9 mouse cellular contexts compared by ENCODE assay signal in genomic region chr5:63949195-63949594, GRCm38 (mm10). TPM values are rescaled to one million over a fixed set of nuclear protein-coding genes. Genes with fewer than 3 reads are reported as not detected.
A peak's percentile ranks its signal among the peaks of the same experiment; 100 is the strongest.
DNase-seq lines count a peak whose midpoint lies in the region; ATAC-seq lines count a peak whose summit lies in the region.
"Had no signal": no experiment of that assay in that cellular context is flagged by ENCODE, and none has a peak within 500 bp of the region (broad histone marks: within the 10 kb centered on the region; RNA-seq: fewer than 3 reads in every experiment).

No protein-coding gene starts in this region.

- peaks cover 31% of the 10 kb centered on the region for H3K4me1 ChIP-seq in midbrain, embryonic 10.5 days
- peaks cover 7% of the 10 kb centered on the region; the same call in 1 of the 2 replicates for H3K4me1 ChIP-seq in midbrain, embryonic 13.5 days (replicated peaks)
- H3K4me1 ChIP-seq in lung, embryonic 15.5 days = peaks cover 34% of the 10 kb centered on the region
- peaks cover 16% of the 10 kb centered on the region for H3K4me1 ChIP-seq in heart, embryonic 10.5 days
- H3K4me1 ChIP-seq in forebrain, embryonic 15.5 days = no peaks in the 10 kb centered on the region; the same call in 1 of the 2 replicates

- H3K36me3 ChIP-seq in midbrain, embryonic 10.5 days = no peaks in the 10 kb centered on the region
- H3K36me3 ChIP-seq in midbrain, embryonic 13.5 days = no peaks in the 10 kb centered on the region
- H3K36me3 ChIP-seq in lung, embryonic 15.5 days = no peaks in the 10 kb centered on the region
- no peaks in the 10 kb centered on the region for H3K36me3 ChIP-seq in heart, embryonic 10.5 days
- H3K36me3 ChIP-seq in forebrain, embryonic 15.5 days = no peaks in the 10 kb centered on the region
- H3K36me3 ChIP-seq: embryonic facial prominence, embryonic 13.5 days had no signal

- no peaks in the 10 kb centered on the region for H3K27me3 ChIP-seq in midbrain, embryonic 10.5 days (ENCODE audit: low read depth, poor library complexity, severe bottlenecking)
- no peaks in the 10 kb centered on the region for H3K27me3 ChIP-seq in midbrain, embryonic 13.5 days
- no peaks in the 10 kb centered on the region for H3K27me3 ChIP-seq in lung, embryonic 15.5 days
- no peaks in the 10 kb centered on the region for H3K27me3 ChIP-seq in heart, embryonic 10.5 days (ENCODE audit: insufficient read depth, poor library complexity, severe bottlenecking)
- H3K27me3 ChIP-seq in forebrain, embryonic 15.5 days = no peaks in the 10 kb centered on the region
- H3K27me3 ChIP-seq: embryonic facial prominence, embryonic 13.5 days had no signal

- no peak overlapping the region for H3K9ac ChIP-seq in midbrain, embryonic 13.5 days (replicated peaks)
- no peak overlapping the region for H3K9ac ChIP-seq in lung, embryonic 15.5 days
- no peak overlapping the region for H3K9ac ChIP-seq in forebrain, embryonic 15.5 days (replicated peaks)
- H3K9ac ChIP-seq: embryonic facial prominence, embryonic 13.5 days; liver, embryonic 14.5 days had no signal

- ATAC-seq in midbrain, embryonic 13.5 days = no peak
- ATAC-seq in lung, embryonic 15.5 days (ENCODE audit: borderline replicate concordance, extremely low read depth, low FRiP score, low TSS enrichment) = no peak
- ATAC-seq in forebrain, embryonic 15.5 days (replicated peaks) = no peak

- WGBS in midbrain, embryonic 10.5 days = 25% methylated on average over 3 of the region's 3 CpGs
- 12% methylated on average over 3 of the region's 3 CpGs for WGBS in midbrain, embryonic 13.5 days
- 21% methylated on average over 3 of the region's 3 CpGs for WGBS in lung, embryonic 15.5 days
- 58% methylated on average over 3 of the region's 3 CpGs for WGBS in heart, embryonic 10.5 days
- 43% methylated on average over 3 of the region's 3 CpGs for WGBS in forebrain, embryonic 15.5 days

- H3K4me2 ChIP-seq in midbrain, embryonic 13.5 days (replicated peaks) = no peak overlapping the region
- no peak overlapping the region for H3K4me2 ChIP-seq in lung, embryonic 15.5 days
- H3K4me2 ChIP-seq in forebrain, embryonic 15.5 days (replicated peaks) = no peak overlapping the region
- H3K4me2 ChIP-seq: embryonic facial prominence, embryonic 13.5 days had no signal

- no peak overlapping the region for H3K4me3 ChIP-seq in midbrain, embryonic 10.5 days
- H3K4me3 ChIP-seq in midbrain, embryonic 13.5 days (replicated peaks) = no peak overlapping the region
- no peak overlapping the region for H3K4me3 ChIP-seq in lung, embryonic 15.5 days
- H3K4me3 ChIP-seq in heart, embryonic 10.5 days = no peak overlapping the region
- H3K4me3 ChIP-seq in forebrain, embryonic 15.5 days = no peak overlapping the region
- H3K4me3 ChIP-seq: embryonic facial prominence, embryonic 13.5 days had no signal

- peak; percentile 27 for DNase-seq in midbrain, embryonic 10.5 days (ENCODE audit: low spot score)
- DNase-seq in kidney, adult 11 months = peak; percentile 73
- peak; percentile 69 for DNase-seq in yolk sac, embryonic 10.5 days (ENCODE audit: low spot score)
- no peak for DNase-seq in heart, embryonic 10.5 days (ENCODE audit: low spot score)

- no peaks in the 10 kb centered on the region for H3K9me3 ChIP-seq in midbrain, embryonic 10.5 days (replicated peaks)
- H3K9me3 ChIP-seq in midbrain, embryonic 13.5 days = no peaks in the 10 kb centered on the region
- no peaks in the 10 kb centered on the region for H3K9me3 ChIP-seq in lung, embryonic 15.5 days
- no peaks in the 10 kb centered on the region for H3K9me3 ChIP-seq in heart, embryonic 10.5 days
- H3K9me3 ChIP-seq in forebrain, embryonic 15.5 days = no peaks in the 10 kb centered on the region
- H3K9me3 ChIP-seq: embryonic facial prominence, embryonic 13.5 days had no signal

- H3K27ac ChIP-seq in midbrain, embryonic 10.5 days (replicated peaks) = 0 out of 2 replicates have a peak overlapping the region, but pooled peaks have one; percentile 23
- no peak overlapping the region for H3K27ac ChIP-seq in midbrain, embryonic 13.5 days
- H3K27ac ChIP-seq in lung, embryonic 15.5 days = peak overlapping the region; percentile 70
- H3K27ac ChIP-seq in heart, embryonic 10.5 days = no peak overlapping the region
- no peak overlapping the region for H3K27ac ChIP-seq in forebrain, embryonic 15.5 days (replicated peaks)
- H3K27ac ChIP-seq: embryonic facial prominence, embryonic 13.5 days; liver, embryonic 14.5 days had no signal

RNA-seq across cellular contexts. Expression of gene Rell1, which starts 19.5 kb away (rescaled TPM):
- polyA plus RNA-seq in midbrain, embryonic 10.5 days (2016; fragmentation: Nextera tagmentation; extraction: Ambion mirVana) = 11.8 and 12.5 TPM in 2 replicates
- polyA plus RNA-seq in midbrain, embryonic 13.5 days (2015; fragmentation: Nextera tagmentation; extraction: Ambion mirVana) = 9.5 and 10.2 TPM in 2 replicates
- 28.2 and 29.3 TPM in 2 replicates for polyA plus RNA-seq in lung, embryonic 15.5 days (2015; fragmentation: Nextera tagmentation; extraction: Ambion mirVana)
- 8.4 and 11.3 TPM in 2 replicates for polyA plus RNA-seq in heart, embryonic 10.5 days (2016; fragmentation: Nextera tagmentation; extraction: Ambion mirVana)
- 14.0 and 14.1 TPM in 2 replicates for polyA plus RNA-seq in forebrain, embryonic 15.5 days (2015; fragmentation: Nextera tagmentation; extraction: Ambion mirVana)

Comparison
In these comparisons a context has a peak if more than half of its experiments do, and no peak if none do; other contexts are left out.
1. H3K27ac ChIP-seq: peak in midbrain, embryonic 10.5 days (single experiment) and lung, embryonic 15.5 days (single experiment); none in midbrain, embryonic 13.5 days (single experiment), heart, embryonic 10.5 days (single experiment) and forebrain, embryonic 15.5 days (single experiment).